Mouse (Mus musculus) splenic B cell, adult 2 months (primary cell): ENCODE results near the gene Fastk.
A peak's percentile ranks its signal among the peaks of the same experiment; 100 is the strongest.
"Not testable (repeated sequence)": the region's sequence is repeated elsewhere in the genome, so short reads cannot be mapped to it uniquely, and the experiment has no call there.

Experiments used
- DNase-seq: peaks from one replicate; pipeline ENCODE4 v3.0.0-alpha.2; 2011; ENCODE audit warnings: low read depth, low spot score
- H3K27me3 ChIP-seq: 2 replicates; pipeline ENCODE4 v1.6.1; 2012; ENCODE audit warnings: mild to moderate bottlenecking, low read length, moderate library complexity, mixed read lengths; ENCODE audit not compliant: control insufficient read depth, poor library complexity, insufficient read depth, severe bottlenecking
- H3K36me3 ChIP-seq: 2 replicates; pipeline ENCODE4 v1.6.1; 2012; ENCODE audit warnings: mild to moderate bottlenecking, low read length, moderate library complexity, mixed read lengths; ENCODE audit not compliant: control insufficient read depth, poor library complexity, insufficient read depth, severe bottlenecking

The Fastk gene

DNA sequence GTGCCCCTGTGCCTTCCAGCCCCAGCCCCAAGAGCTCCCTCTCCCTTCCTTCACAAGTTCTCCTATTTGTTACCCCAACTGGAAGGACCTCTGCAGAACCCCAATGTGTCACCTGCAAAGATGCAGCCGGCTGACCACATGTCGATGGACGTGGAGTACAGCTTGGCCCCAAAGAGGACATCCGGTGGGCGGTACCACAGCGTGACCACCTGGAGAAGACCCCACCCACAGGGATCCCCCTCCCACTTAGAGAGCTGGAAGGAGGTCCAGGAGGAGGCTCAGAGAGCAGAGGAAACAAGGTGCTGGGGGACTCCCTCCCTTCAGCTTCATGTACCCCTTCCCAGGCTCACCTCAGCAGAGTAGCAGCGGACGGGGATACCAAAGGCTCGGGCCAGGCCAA, 24.7 kb downstream of the Fastk start:
- Histone ChIP-seq H3K36me3 (no peaks in the 10 kb centered on the region), H3K27me3 (no peaks in the 10 kb centered on the region)
- DNase-seq, result no peak

DNA sequence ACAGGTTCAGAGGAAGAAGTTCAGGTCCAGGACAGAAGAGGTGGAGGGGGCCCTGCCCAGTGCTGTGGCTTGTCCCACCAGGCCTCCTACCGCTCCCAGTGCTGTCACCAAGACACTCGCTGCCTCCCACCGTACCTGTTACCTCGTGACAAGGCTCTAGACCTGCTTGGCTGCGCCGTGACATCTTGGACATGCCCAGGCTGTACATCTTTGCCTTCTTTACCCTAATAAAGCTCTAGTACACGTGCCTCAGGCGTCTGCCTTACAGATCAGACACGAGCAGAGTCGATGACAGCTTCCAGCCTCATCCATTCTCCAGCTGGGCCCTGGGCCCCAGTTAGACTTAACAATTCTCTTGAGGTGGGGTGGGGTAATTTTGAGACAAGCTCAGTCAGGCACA, 27.5 kb downstream of the Fastk start:
- peaks cover 2% of the 10 kb centered on the region for H3K27me3 ChIP-seq
- DNase-seq, result no peak
- H3K36me3 ChIP-seq, result no peaks in the 10 kb centered on the region

DNA sequence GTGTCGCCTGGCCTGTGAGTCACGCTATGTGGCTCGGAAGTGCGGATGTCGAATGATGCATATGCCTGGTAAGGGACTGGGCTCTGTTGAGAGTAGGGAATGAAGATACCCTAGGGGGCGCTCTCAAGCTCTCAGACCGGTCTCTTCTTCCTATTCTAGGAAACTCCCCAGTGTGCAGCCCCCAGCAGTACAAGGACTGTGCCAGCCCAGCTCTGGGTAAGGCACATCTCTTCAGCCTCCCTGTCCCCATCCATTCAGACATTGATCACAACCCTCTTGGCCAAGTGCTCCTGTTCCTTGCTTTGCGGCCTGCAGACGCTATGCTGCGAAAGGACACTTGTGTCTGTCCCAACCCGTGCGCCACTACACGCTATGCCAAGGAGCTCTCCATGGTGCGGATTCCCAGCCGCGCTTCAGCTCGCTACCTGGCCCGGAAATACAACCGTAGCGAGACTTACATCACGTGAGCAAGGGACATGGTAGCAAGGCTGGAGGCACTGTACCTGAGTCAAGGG, 28.8 kb downstream of the Fastk start:
- DNase-seq, result peak; percentile 85
- Histone ChIP-seq H3K27me3 (peaks cover 2% of the 10 kb centered on the region), H3K36me3 (no peaks in the 10 kb centered on the region)

DNA sequence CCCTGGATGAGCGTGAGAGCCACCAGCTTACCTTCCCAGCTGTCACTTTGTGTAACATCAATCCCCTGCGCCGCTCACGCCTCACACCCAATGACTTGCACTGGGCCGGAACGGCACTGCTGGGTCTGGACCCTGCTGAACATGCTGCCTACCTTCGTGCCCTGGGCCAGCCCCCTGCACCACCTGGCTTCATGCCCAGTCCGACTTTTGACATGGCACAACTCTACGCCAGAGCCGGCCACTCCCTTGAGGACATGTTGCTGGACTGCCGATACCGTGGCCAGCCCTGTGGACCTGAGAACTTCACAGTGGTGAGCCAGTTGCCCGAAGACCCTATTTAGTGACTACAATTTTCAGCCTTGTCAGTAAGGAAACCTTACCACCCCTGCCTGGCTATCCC, 31.1 kb downstream of the Fastk start:
- H3K36me3 ChIP-seq, result no peaks in the 10 kb centered on the region
- no peak for DNase-seq
- H3K27me3 ChIP-seq, result peaks cover 2% of the 10 kb centered on the region

DNA sequence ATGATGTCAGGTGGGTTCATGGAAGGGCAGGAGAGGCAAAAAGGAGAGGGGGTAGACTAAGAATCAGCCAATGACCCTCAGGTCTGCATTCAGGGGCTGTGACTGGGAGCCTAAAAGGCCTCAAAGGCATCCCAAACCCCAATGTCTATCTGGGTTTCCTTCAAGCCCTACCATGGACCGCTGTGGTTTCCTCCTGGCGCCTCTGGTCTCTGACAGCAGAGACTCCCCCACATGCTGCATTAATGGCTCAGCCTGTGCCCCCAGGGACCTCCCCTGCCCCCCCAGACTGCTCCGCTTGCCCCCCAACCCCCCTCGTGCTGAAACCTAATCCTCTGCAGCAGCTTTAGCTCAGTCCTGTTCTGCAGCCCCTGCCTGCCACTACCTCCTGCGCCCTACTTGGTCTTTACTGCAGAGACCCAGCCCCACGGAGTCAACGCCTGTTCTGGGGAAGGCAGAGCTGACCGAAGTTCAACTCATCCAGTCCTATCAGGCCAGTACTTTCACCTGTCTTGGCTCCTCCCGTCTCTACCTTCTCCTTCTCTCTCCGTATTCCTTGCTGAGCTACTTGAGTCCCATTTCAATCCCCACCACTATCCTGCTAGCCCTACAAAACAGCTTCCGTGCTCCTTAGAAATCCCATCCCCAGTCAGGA, 31.9 kb downstream of the Fastk start, which contains the start of gene Asic3:
Gene Asic3 (plus strand): TSS at position 351 of the 652 bp plus-strand sequence.
- DNase-seq, result no peak
- H3K36me3 ChIP-seq, result no peaks in the 10 kb centered on the region
- H3K27me3 ChIP-seq, result peaks cover 2% of the 10 kb centered on the region

DNA sequence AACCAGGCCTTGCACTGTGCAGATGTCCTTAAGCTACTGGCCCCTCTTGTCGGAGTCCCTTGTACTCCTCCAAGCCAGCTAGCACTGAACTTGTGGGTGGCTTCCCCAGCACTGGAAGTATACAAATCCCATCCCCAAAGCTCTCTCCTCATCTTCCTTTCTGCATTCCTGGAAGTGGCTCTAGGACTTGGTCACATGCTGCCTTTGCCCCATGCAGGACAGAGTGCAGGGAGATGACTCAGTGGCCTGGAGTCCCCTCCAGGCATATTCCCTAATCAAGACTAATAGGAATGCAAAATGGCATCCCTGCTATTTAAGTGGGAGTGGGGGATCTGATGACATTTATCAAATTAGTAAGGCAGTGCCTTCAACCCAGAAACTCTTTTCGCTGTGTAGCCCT, 33.0 kb downstream of the Fastk start:
- DNase-seq, result no peak

DNA sequence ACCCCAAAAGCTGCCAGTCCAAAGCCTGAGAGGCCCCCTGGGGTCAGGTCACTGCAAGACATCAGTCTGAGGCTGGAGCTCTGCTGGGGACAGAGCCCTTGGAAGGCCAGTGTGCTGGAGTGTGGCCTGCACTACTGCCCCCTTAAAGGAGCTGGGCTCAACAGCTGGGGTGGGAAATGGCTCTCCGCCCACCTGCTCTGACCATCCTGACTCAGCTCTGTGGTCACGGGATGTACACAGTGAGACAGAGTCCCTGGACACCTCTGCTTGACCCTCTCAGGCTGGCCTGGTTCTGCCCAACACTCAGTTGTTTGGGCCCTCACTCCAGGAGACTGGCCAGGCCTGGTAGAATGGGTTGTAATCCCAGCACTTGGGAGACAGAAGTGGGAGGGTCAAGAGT, 35.6 kb downstream of the Fastk start:
- no peaks in the 10 kb centered on the region for H3K27me3 ChIP-seq
- DNase-seq, result no peak

More for the DNA sequence above, 33.0 kb downstream of the Fastk start:
- Histone ChIP-seq H3K27me3 (peaks cover 2% of the 10 kb centered on the region), H3K36me3 (no peaks in the 10 kb centered on the region)

DNA sequence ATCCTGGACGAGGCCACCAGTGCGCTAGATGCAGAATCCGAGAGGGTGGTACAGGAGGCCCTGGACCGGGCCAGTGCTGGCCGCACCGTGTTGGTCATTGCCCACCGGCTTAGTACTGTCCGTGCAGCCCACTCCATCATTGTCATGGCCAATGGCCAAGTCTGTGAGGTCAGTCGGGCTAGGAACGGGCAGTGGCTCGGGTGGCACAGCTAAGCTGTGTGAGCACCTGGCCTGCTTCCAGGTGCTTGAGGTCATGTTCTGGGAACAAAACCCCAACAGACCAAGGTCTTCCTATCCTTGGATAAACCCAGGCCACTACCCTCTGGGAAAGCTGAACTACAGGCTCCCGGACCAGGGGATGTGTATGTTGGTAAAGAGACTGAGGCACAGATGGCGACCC, 36.4 kb downstream of the Fastk start:
- DNase-seq, result no peak
- Histone ChIP-seq H3K36me3 (no peaks in the 10 kb centered on the region), H3K27me3 (no peaks in the 10 kb centered on the region)

More for the DNA sequence above, 35.6 kb downstream of the Fastk start:
- H3K36me3 ChIP-seq, result no peaks in the 10 kb centered on the region

DNA sequence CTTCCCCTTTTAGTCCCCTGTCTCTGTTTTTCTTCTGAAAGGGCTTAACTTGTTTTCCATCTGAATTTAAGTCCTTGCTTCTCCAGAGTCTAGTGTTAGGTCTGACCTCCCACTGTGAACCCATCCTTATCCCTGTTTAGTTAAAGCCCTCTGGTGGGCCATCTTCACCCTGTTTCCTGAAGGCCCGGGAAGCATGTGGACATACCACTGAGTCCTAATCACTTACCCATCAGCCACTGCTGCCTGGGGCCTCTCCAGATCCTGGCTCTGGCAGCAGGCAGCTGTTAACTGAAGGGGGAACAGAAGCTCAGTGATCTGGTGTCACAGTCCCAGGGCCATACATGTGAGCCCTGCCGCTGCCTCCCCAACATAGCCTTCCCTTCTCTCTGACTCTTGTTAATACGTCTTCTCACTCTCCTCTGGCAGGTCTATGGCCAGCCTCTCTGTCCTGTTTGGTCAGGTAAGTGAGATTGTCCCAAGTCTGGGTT, 39.7 kb downstream of the Fastk start:
- H3K36me3 ChIP-seq, result no peaks in the 10 kb centered on the region
- DNase-seq, result no peak
- no peaks in the 10 kb centered on the region for H3K27me3 ChIP-seq

DNA sequence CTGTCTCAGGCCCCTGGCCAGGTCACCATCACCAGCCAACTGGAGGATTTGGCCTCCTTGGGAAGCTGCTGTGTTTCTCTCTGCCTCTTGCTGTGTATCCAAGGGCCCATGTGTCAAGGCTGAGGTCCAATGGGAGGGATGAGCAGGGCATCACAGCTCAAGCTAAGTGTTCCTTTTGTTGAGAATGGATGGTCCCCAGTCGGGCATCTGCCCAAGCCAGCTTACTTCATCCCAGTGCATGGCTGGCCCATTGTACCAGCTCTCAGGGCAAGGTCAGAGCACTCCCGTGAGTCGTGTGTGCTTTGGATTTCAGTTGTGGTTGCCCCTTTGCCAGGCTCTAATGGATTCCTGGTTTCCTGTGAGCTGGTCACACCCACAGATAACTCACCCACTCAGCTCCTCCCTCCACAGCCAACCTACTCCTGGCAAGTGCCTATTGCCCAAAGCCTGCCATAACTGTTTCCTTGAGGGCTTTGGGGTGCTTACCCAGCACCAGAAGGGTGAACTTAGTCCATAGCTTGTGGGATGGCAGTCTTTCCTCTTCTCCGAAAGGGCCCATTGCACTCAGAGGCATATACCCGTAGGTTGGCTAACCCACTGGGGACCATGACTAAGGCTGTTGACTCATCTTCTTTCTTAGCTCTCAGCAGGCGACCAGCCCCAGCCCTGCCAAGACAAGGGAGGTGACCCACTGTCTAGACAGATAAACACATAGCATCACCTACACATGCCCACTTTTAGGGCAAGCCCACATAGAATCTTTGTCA, 40.3 kb downstream of the Fastk start:
- no peak for DNase-seq
- H3K27me3 ChIP-seq, result no peaks in the 10 kb centered on the region
- H3K36me3 ChIP-seq, result no peaks in the 10 kb centered on the region

DNA sequence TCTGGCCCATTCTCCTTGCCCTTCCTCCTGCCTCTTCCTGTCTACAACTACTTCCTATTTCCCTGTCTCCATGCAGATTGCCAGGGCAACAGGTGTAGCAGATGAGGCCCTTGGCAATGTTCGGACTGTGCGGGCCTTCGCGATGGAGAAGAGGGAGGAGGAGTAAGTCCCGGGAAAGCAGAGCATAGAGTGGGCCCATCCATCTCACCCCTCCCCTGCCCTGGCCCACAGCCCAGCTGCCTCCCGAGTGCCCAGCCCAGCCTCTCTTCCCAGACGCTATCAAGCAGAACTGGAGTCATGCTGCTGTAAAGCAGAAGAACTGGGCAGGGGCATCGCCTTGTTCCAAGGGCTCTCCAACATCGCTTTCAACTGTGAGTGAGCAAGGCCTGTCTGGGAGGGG, 43.1 kb downstream of the Fastk start:
- H3K36me3 ChIP-seq, result no peaks in the 10 kb centered on the region
- no peak for DNase-seq
- no peaks in the 10 kb centered on the region for H3K27me3 ChIP-seq

DNA sequence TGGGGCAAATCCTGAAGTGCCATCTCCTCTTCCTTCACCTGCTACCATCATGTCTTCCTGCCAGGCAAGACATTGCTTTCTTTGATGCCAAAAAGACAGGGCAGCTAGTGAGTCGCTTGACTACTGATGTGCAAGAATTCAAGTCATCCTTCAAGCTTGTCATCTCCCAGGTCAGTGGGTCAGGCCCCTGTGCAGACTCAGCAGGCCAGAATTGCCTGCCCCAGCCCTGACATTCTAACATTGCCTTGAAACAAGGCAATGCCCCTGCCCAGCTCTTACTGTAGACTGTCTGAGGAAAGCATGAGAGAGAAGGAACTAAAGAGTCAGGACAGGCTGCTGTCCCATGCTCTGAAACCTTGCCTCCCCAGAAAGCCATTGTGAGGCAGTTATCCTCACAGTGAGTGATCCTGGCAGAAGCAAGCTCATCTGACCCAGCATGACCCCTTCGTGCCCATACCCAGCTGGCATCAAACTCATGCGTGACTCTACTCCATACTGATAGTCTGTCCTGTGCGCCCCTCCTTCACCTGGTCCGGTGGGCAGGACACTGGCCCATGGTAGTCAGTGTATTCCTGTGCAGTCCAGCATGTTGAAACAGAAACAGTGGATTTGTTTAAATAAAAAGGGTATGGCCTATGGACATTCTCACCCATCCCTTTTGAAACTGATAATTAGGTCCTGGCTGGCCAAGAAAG, 44.0 kb downstream of the Fastk start:
- DNase-seq, result no peak
- H3K36me3 ChIP-seq, result no peaks in the 10 kb centered on the region
- no peaks in the 10 kb centered on the region for H3K27me3 ChIP-seq

DNA sequence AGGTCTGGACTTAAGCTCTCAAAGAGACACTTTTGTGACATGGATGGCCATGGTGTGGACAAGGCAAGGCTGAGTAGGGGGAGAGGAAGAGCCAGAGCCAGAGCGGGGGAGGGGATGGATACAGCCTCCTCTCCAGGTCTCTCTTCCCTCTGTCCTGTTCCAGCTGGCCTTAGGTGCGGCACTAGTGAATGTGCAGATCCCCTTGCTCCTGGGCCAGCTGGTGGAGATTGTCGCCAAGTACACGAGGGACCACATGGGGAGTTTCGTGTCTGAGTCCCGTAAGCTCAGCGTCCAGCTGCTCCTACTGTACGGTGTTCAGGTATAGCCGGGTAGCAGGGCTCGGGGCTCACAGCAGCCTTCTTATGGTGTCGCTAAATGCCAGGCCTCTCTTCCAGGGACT, 44.7 kb downstream of the Fastk start:
- DNase-seq, result no peak
- Histone ChIP-seq H3K27me3 (no peaks in the 10 kb centered on the region), H3K36me3 (no peaks in the 10 kb centered on the region)

DNA sequence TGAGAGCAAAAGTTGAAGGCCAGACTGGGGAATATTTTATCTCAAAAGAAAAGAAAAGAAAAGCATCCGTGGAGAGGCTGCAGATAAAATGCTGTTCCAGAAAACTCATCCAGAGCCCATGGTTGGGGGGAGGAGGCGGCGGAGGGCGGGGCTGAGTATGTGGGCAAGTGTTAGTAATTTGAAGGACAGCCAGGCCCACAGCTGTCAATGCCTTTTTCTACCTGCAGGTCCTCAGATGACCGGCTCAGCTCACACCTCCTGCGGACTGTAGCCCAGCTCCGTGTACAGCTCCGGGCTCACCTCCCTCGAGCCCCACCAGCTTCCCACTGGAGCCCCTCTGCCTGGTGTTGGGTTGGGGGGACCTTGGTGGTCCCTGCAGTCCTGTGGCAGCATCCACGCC, 45.4 kb downstream of the Fastk start:
- H3K36me3 ChIP-seq, result no peaks in the 10 kb centered on the region
- H3K27me3 ChIP-seq, result no peaks in the 10 kb centered on the region
- DNase-seq, result no peak

DNA sequence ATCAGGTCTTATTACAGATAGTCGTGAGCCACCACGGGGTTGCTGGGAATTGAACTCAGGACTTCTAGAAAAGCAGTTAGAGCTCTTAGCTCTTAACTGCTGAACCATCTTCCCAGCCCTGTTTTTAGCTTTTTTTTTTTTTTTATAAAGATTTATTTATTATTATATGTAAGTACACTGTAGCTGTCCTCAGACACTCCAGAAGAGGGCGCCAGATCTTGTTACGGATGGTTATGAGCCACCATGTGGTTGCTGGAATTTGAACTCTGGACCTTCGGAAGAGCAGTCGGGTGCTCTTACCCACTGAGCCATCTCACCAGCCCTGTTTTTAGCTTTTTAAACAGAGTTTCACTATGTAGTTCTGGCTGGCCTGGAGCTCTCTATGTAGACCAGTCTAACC, 48.8 kb downstream of the Fastk start:
- H3K36me3 ChIP-seq, DNase-seq, H3K27me3 ChIP-seq: not testable (repeated sequence)
